Mouse (Mus musculus) frontal cortex, adult 2 months (tissue): ENCODE results near the gene Tcte2. TPM values are rescaled to one million over a fixed set of nuclear protein-coding genes. Genes with fewer than 3 reads are reported as not detected.

Experiments used
- DNase-seq, 2 experiments: peaks; one replicate each; pipeline ENCODE4 v3.0.0; 2022; ENCODE audit warnings: low spot score in 1 of 2; ENCODE audit errors: extremely low spot score in 1 of 2
- polyA plus RNA-seq: library from polyadenylated mRNA; depleted of rRNA; stranded (reverse); fragments of >200 nt; gene quantifications from 2 replicates; pipeline ENCODE4 v1.2.3, GENCODE M21; 2012; rRNA removed

Tcte2 gene
- polyA plus RNA-seq, 1 experiment = 14.0 TPM

DNA sequence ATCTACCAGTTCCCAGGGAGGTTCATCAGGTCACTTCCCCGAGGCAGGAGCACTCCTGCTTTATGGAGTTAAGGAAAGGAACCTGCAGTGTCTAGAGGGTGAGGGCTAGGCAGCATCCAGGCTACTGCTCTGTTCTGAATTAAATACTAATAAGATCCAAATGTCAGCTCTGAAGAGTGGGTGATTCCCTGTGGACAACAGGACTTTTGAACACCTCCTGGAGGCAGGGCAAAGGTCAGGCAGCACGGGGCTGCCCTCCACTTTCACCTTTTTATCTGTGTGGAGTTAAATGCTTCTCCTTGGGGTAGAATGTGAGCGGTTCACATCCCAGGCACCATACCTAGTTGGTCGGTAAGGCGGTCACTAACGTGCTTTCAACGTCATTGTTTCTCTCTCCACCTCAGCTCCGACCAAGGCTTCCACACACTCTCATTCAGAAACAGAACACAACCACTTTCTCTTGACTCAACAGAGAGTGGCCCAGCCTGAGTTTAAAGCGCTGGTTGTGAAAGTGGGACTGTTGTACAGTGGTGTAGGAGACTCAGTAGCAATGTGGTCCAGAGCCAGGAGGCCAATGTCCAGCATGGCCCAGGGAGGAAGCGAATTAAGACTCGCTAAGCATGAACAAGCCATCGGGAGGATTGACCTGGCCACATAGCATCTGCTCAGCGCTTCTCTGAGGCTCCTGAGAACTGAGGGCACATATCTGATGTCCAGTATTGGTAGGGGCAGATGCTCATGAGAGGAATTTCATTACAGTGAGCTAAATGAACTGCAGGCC lies 98.0 kb downstream of the Tcte2 start:
- DNase-seq = no peak

Other genes with a start within 250 kb of the Tcte2 start
- 87.0 and 90.3 TPM in 2 replicates for gene Afdn, start 1.3 kb downstream of the Tcte2 start, polyA plus RNA-seq
- 0.06 TPM in 1 of 2 replicates, not detected in the other for gene Gm7168, start 186.5 kb upstream of the Tcte2 start, polyA plus RNA-seq
- gene Gm7356, start 241.9 kb upstream of the Tcte2 start, polyA plus RNA-seq = not detected in 2 replicates